Mouse (Mus musculus) cerebellum, adult 2 months (tissue): ENCODE measurements around the gene Bicd2. TPM values are rescaled to one million over a fixed set of nuclear protein-coding genes. Genes with fewer than 3 reads are reported as not detected.

Experiments
- DNase-seq, 2 experiments: peaks; one replicate each; pipeline ENCODE4 v3.0.0; 2021
- H3K27ac ChIP-seq: fragments of 200-500 bp; 2 replicates; pipeline ENCODE4 v1.5.1; 2012; ENCODE audit warnings: low read length, control low read depth, inconsistent platforms; ENCODE audit not compliant: insufficient read depth
- H3K27me3 ChIP-seq: fragments of 200-500 bp; 2 replicates; pipeline ENCODE4 v1.6.1; 2012; ENCODE audit warnings: inconsistent platforms, mild to moderate bottlenecking, low read length, moderate library complexity; ENCODE audit not compliant: control insufficient read depth, insufficient read depth
- H3K4me1 ChIP-seq: fragments of 200-500 bp; 2 replicates; pipeline ENCODE4 v1.6.1; 2011; ENCODE audit warnings: low read length; ENCODE audit not compliant: control insufficient read depth, insufficient read depth
- H3K4me3 ChIP-seq: fragments of 200-500 bp; replicated peaks from 2 replicates; pipeline ENCODE3; 2011; ENCODE audit warnings: mild to moderate bottlenecking, low read depth, low read length, control low read depth; ENCODE audit not compliant: insufficient read depth
- CTCF ChIP-seq: fragments of 200-500 bp; IDR thresholded peaks from 2 replicates; pipeline ENCODE4 v1.5.1; 2011; ENCODE audit warnings: low read depth, mild to moderate bottlenecking, control low read depth, low read length, moderate library complexity, borderline replicate concordance; ENCODE audit not compliant: insufficient read depth
- POLR2A ChIP-seq: fragments of 200-500 bp; IDR thresholded peaks from 2 replicates; pipeline ENCODE4 v1.6.1; 2011; ENCODE audit warnings: low read length, control low read depth, borderline replicate concordance; ENCODE audit not compliant: insufficient read depth
- WGBS: fragments of 180-500 bp; shearing (Covaris S2); methylation state at CpG from one replicate; pipeline ENCODE4 v1.1.7; 2018; 5-methylcytosine and 5-hydroxymethylcytosine counted together
- polyA plus RNA-seq: library from polyadenylated mRNA; depleted of rRNA; stranded (reverse); fragments of >200 nt; gene quantifications from 2 replicates; pipeline ENCODE4 v1.2.3, GENCODE M21; 2012

The Bicd2 gene
- polyA plus RNA-seq, 1 experiment: 50.7 TPM

GRCm38 (mm10) chr13:49328101-49328500, 13.3 kb upstream of the Bicd2 start:
- Histone ChIP-seq H3K4me3 (no peak overlapping the region), H3K4me1 (no peaks in the 10 kb centered on the region), H3K27me3 (no peaks in the 10 kb centered on the region), H3K27ac (no peak overlapping the region)
- TF ChIP-seq CTCF (no peak), POLR2A (no peak)
- no peak for DNase-seq
- WGBS: 29% methylated on average over 4 of the region's 4 CpGs

- DNase-seq: no peak
- Histone ChIP-seq H3K4me3 (no peak overlapping the region), H3K4me1 (no peaks in the 10 kb centered on the region), H3K27me3 (no peaks in the 10 kb centered on the region), H3K27ac (no peak overlapping the region)
- 62% methylated on average over 2 of the region's 2 CpGs for WGBS
- no peak for TF ChIP-seq POLR2A
- TF ChIP-seq CTCF: no peak
Observed at GRCm38 (mm10) chr13:49333250-49333649, 8.1 kb upstream of the Bicd2 start.

- no peak for DNase-seq
- no peak overlapping the region for H3K4me3 ChIP-seq
- WGBS: 89% methylated on average over 12 of the region's 12 CpGs
- H3K4me1 ChIP-seq: no peaks in the 10 kb centered on the region; the same call in 1 of the 2 replicates
- H3K27me3 ChIP-seq: no peaks in the 10 kb centered on the region
- H3K27ac ChIP-seq: no peak overlapping the region
- TF ChIP-seq CTCF (no peak), POLR2A (no peak)
Observed at GRCm38 (mm10) chr13:49335077-49335982, 6.1 kb upstream of the Bicd2 start.

- no peak overlapping the region for H3K27ac ChIP-seq
- WGBS: 76% methylated on average over 7 of the region's 7 CpGs
- no peaks in the 10 kb centered on the region for H3K27me3 ChIP-seq
- no peak overlapping the region for H3K4me3 ChIP-seq
- DNase-seq: no peak
- no peak for TF ChIP-seq POLR2A
- TF ChIP-seq CTCF: peak; percentile 57; the same call in 1 of the 2 replicates
- H3K4me1 ChIP-seq: no peaks in the 10 kb centered on the region; the same call in 1 of the 2 replicates
Observed at GRCm38 (mm10) chr13:49338893-49339546, 2.4 kb upstream of the Bicd2 start.

GRCm38 (mm10) chr13:49341831-49342722, 692 bp downstream of the Bicd2 start:
- TF ChIP-seq POLR2A (no peak), CTCF (no peak)
- 1% methylated on average over 25 of the region's 25 CpGs for WGBS
- no peak for DNase-seq
- peaks cover 12% of the 10 kb centered on the region for H3K4me1 ChIP-seq
- H3K27me3 ChIP-seq: no peaks in the 10 kb centered on the region
- peak overlapping the region; percentile 18; the same call in 1 of the 2 replicates for H3K27ac ChIP-seq
- peak overlapping the region; percentile 77 for H3K4me3 ChIP-seq

- H3K27me3 ChIP-seq: no peaks in the 10 kb centered on the region
- TF ChIP-seq CTCF (no peak), POLR2A (no peak)
- no peak overlapping the region for H3K27ac ChIP-seq
- no peak for DNase-seq
- H3K4me3 ChIP-seq: no peak overlapping the region
- peaks cover 12% of the 10 kb centered on the region for H3K4me1 ChIP-seq
Observed at GRCm38 (mm10) chr13:49342723-49343100, 1.3 kb downstream of the Bicd2 start.

- 54% methylated on average over 8 of the region's 8 CpGs for WGBS
- DNase-seq: no peak
- Histone ChIP-seq H3K4me1 (peaks cover 18% of the 10 kb centered on the region), H3K27ac (no peak overlapping the region), H3K27me3 (no peaks in the 10 kb centered on the region), H3K4me3 (no peak overlapping the region)
- no peak for TF ChIP-seq POLR2A
- TF ChIP-seq CTCF: no peak
Observed at GRCm38 (mm10) chr13:49344567-49344966, 3.2 kb downstream of the Bicd2 start.
